ENCODE assay signal across 9 mouse cellular contexts in the genomic region with DNA sequence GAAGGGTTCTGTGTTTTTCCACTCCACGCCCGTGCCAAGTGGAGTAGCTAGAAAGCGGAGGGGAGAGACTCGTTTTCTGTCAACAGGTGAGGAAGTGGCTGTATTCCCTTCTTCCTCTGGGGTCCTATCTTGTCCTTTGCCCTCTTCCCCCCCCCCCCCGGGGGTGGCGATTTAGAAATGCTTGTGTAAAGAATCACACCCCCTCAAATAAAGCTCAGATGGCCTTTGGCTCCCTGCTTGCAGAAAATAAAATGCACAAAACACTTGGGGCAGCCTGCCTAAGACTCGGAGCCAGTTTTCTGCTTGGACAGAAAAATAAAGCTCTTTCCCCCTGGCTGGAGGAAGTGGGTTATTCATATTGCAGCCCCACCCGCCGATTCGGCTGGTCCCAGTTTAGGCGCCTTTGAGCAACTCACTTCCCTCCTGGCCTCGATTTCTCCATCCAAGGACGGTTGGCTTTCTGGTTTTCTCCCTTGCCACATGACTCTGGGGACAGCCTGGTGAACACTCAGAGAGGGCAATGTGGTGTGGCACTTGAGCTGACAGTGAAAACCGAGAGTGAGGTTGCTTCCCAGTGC. TPM values are rescaled to one million over a fixed set of nuclear protein-coding genes. Genes with fewer than 3 reads are reported as not detected.
DNase-seq lines count a peak whose midpoint lies in the region; ATAC-seq and TF ChIP-seq lines count a peak whose summit lies in the region.
"Had no signal": no experiment of that assay in that cellular context is flagged by ENCODE, and none has a peak within 500 bp of the region (broad histone marks: within the 10 kb centered on the region; RNA-seq: fewer than 3 reads in every experiment).

No protein-coding gene starts in this region.

- WGBS in embryonic facial prominence, embryonic 12.5 days: 37% methylated on average over 14 of the region's 14 CpGs
- 19% methylated on average over 11 of the region's 14 CpGs for WGBS in limb, embryonic 15.5 days
- 35% methylated on average over 14 of the region's 14 CpGs for WGBS in midbrain, postnatal 0 days

- peak overlapping the region; percentile 63 for H3K4me2 ChIP-seq in embryonic facial prominence, embryonic 12.5 days (replicated peaks)
- H3K4me2 ChIP-seq in limb, embryonic 15.5 days: peak overlapping the region; percentile 66
- H3K4me2 ChIP-seq in midbrain, postnatal 0 days (ENCODE audit: low read depth, low read length, poor library complexity, severe bottlenecking): peak overlapping the region; percentile 67

- peak overlapping the region; percentile 92 for H3K27ac ChIP-seq in gastrocnemius, adult 2 months
- H3K27ac ChIP-seq in embryonic facial prominence, embryonic 12.5 days: no peak overlapping the region
- H3K27ac ChIP-seq in limb, embryonic 15.5 days: peak overlapping the region; percentile 1; the same call in 1 of the 2 replicates
- H3K27ac ChIP-seq in midbrain, postnatal 0 days (ENCODE audit: low read depth, low read length): no peak overlapping the region

- H3K4me1 ChIP-seq in embryonic facial prominence, embryonic 12.5 days: peaks cover 18% of the 10 kb centered on the region
- peaks cover 55% of the 10 kb centered on the region for H3K4me1 ChIP-seq in limb, embryonic 15.5 days
- no peaks in the 10 kb centered on the region for H3K4me1 ChIP-seq in midbrain, postnatal 0 days (ENCODE audit: insufficient read depth, low read length)

- intact Hi-C loops in gastrocnemius, adult 2 months (cut with DNase I): loop anchor here (5.0 kb wide), 1 partner anchor 76 kb away; the partner anchor contains the start of genes Iqcd and Tpcn1
- intact Hi-C loops in heart, postnatal 10 days (cut with DNase I): no loop called here

- H3K9me3 ChIP-seq in embryonic facial prominence, embryonic 12.5 days: no peaks in the 10 kb centered on the region
- H3K9me3 ChIP-seq in limb, embryonic 15.5 days: no peaks in the 10 kb centered on the region
- no peaks in the 10 kb centered on the region for H3K9me3 ChIP-seq in midbrain, postnatal 0 days (ENCODE audit: low read length)

- TF ChIP-seq CTCF in gastrocnemius, adult 2 months (IDR thresholded peaks at IDR 0.05): no peak
- TF ChIP-seq CTCF in midbrain, postnatal 0 days (IDR thresholded peaks at IDR 0.05): no peak

- H3K4me3 ChIP-seq in gastrocnemius, adult 2 months: peak overlapping the region; percentile 93
- peak overlapping the region; percentile 45 for H3K4me3 ChIP-seq in embryonic facial prominence, embryonic 12.5 days
- peak overlapping the region; percentile 55 for H3K4me3 ChIP-seq in limb, embryonic 15.5 days
- H3K4me3 ChIP-seq in midbrain, postnatal 0 days (ENCODE audit: low read depth, low read length): peak overlapping the region; percentile 42; the same call in 1 of the 2 replicates

- ATAC-seq in embryonic facial prominence, embryonic 12.5 days (ENCODE audit: insufficient number of reproducible peaks, insufficient read depth, low FRiP score, low TSS enrichment): no peak
- ATAC-seq in limb, embryonic 15.5 days (ENCODE audit: insufficient number of reproducible peaks, low FRiP score, low TSS enrichment, low read depth): no peak
- no peak for ATAC-seq in midbrain, postnatal 0 days (ENCODE audit: low FRiP score)

- DNase-seq in gastrocnemius, adult 2 months: peak; percentile 72
- DNase-seq in gastrocnemius, adult 8-10 months (ENCODE audit: low spot score in 2 of 2): no peak
- DNase-seq in heart, postnatal 10 days: peak; percentile 53 to 58
- no peak for DNase-seq in midbrain, postnatal 0 days (ENCODE audit: low spot score)
- no peak for DNase-seq in ovary, adult 18-20 months (ENCODE audit: low spot score)
- no peak for DNase-seq in left cerebral cortex, adult 9 months (ENCODE audit: low spot score in 2 of 2)

- no peaks in the 10 kb centered on the region for H3K36me3 ChIP-seq in embryonic facial prominence, embryonic 12.5 days
- no peaks in the 10 kb centered on the region for H3K36me3 ChIP-seq in limb, embryonic 15.5 days
- no peaks in the 10 kb centered on the region for H3K36me3 ChIP-seq in midbrain, postnatal 0 days (ENCODE audit: insufficient read depth, low read length)

- H3K9ac ChIP-seq in embryonic facial prominence, embryonic 12.5 days: peak overlapping the region; percentile 0; the same call in 1 of the 2 replicates
- H3K9ac ChIP-seq in limb, embryonic 15.5 days: no peak overlapping the region
- H3K9ac ChIP-seq in midbrain, postnatal 0 days (replicated peaks; ENCODE audit: low read length, poor library complexity, severe bottlenecking): no peak overlapping the region

- H3K27me3 ChIP-seq in embryonic facial prominence, embryonic 12.5 days: peaks cover 3% of the 10 kb centered on the region; the same call in 1 of the 2 replicates
- H3K27me3 ChIP-seq in limb, embryonic 15.5 days: no peaks in the 10 kb centered on the region
- peaks cover 5% of the 10 kb centered on the region; the same call in 1 of the 2 replicates for H3K27me3 ChIP-seq in midbrain, postnatal 0 days (ENCODE audit: insufficient read depth, low read length)
- H3K27me3 ChIP-seq: Patski had no signal

RNA-seq across cellular contexts. Expression of gene Slc8b1, which starts 0.8 kb away (rescaled TPM):
- 10 to 100 TPM in 1 of 2 experiments, 1 to 10 TPM in 1; 8.1 to 10.5 TPM for total RNA-seq in gastrocnemius, adult 2 months (2021)
- total RNA-seq in gastrocnemius, adult 8-10 months (2022): 10 to 100 TPM in 1 of 4 experiments, 1 to 10 TPM in 3; 6.0 to 10.7 (median 6.5) TPM
- polyA plus RNA-seq in embryonic facial prominence, embryonic 12.5 days (2016; fragmentation: Nextera tagmentation; extraction: Ambion mirVana): 5.4 and 6.4 TPM in 2 replicates
- 10 to 100 TPM in 1 of 2 experiments, 1 to 10 TPM in 1; 8.3 to 12.6 TPM for total RNA-seq in heart, postnatal 10 days (2021)
- polyA plus RNA-seq in limb, embryonic 15.5 days (2015; fragmentation: Nextera tagmentation; extraction: Ambion mirVana): 12.0 and 13.4 TPM in 2 replicates
- total RNA-seq in midbrain, postnatal 0 days (2014; rRNA removed): 1.9 and 2.1 TPM in 2 replicates
- polyA plus RNA-seq in midbrain, postnatal 0 days (2015; fragmentation: Nextera tagmentation; extraction: Ambion mirVana): 2.5 and 2.7 TPM in 2 replicates

RNA-seq across cellular contexts. Expression of gene Plbd2, which starts 8.3 kb away (rescaled TPM):
- 10 to 100 TPM; 33.7 to 47.8 TPM for total RNA-seq in gastrocnemius, adult 2 months (2021)
- total RNA-seq in gastrocnemius, adult 8-10 months (2022): 10 to 100 TPM; 40.5 to 44.7 (median 42.1) TPM
- polyA plus RNA-seq in embryonic facial prominence, embryonic 12.5 days (2016; fragmentation: Nextera tagmentation; extraction: Ambion mirVana): 52.4 and 52.5 TPM in 2 replicates
- 10 to 100 TPM; 45.6 to 45.8 TPM for total RNA-seq in heart, postnatal 10 days (2021)
- polyA plus RNA-seq in limb, embryonic 15.5 days (2015; fragmentation: Nextera tagmentation; extraction: Ambion mirVana): 58.9 and 63.4 TPM in 2 replicates
- total RNA-seq in midbrain, postnatal 0 days (2014; rRNA removed): 26.7 and 27.9 TPM in 2 replicates
- 49.9 and 52.9 TPM in 2 replicates for polyA plus RNA-seq in midbrain, postnatal 0 days (2015; fragmentation: Nextera tagmentation; extraction: Ambion mirVana)

RNA-seq across cellular contexts. Expression of gene Sds, which starts 35.4 kb away (rescaled TPM):
- under 1 TPM; 0.26 to 0.70 TPM for total RNA-seq in gastrocnemius, adult 2 months (2021)
- total RNA-seq in gastrocnemius, adult 8-10 months (2022): under 1 TPM; 0.45 to 0.99 (median 0.60) TPM
- polyA plus RNA-seq in embryonic facial prominence, embryonic 12.5 days (2016; fragmentation: Nextera tagmentation; extraction: Ambion mirVana): not detected in 2 replicates
- total RNA-seq in heart, postnatal 10 days (2021): not detected
- polyA plus RNA-seq in limb, embryonic 15.5 days (2015; fragmentation: Nextera tagmentation; extraction: Ambion mirVana): 0.24 TPM in 1 of 2 replicates, not detected in the other
- not detected in 2 replicates for total RNA-seq in midbrain, postnatal 0 days (2014; rRNA removed)
- polyA plus RNA-seq in midbrain, postnatal 0 days (2015; fragmentation: Nextera tagmentation; extraction: Ambion mirVana): 0.17 and 0.23 TPM in 2 replicates

RNA-seq across cellular contexts. Expression of gene Sdsl, which starts 39.1 kb away (rescaled TPM):
- total RNA-seq in gastrocnemius, adult 2 months (2021): 1 to 10 TPM in 1 of 2 experiments, under 1 TPM in 1; 0.41 to 1.1 TPM
- total RNA-seq in gastrocnemius, adult 8-10 months (2022): under 1 TPM; 0.32 to 0.73 (median 0.66) TPM
- polyA plus RNA-seq in embryonic facial prominence, embryonic 12.5 days (2016; fragmentation: Nextera tagmentation; extraction: Ambion mirVana): 3.5 and 4.4 TPM in 2 replicates
- total RNA-seq in heart, postnatal 10 days (2021): 10 to 100 TPM in 1 of 2 experiments, 1 to 10 TPM in 1; 9.1 to 11.2 TPM
- 0.57 and 0.95 TPM in 2 replicates for polyA plus RNA-seq in limb, embryonic 15.5 days (2015; fragmentation: Nextera tagmentation; extraction: Ambion mirVana)
- 3.4 and 4.4 TPM in 2 replicates for total RNA-seq in midbrain, postnatal 0 days (2014; rRNA removed)
- 5.8 and 6.0 TPM in 2 replicates for polyA plus RNA-seq in midbrain, postnatal 0 days (2015; fragmentation: Nextera tagmentation; extraction: Ambion mirVana)

Comparison
In these comparisons a context has a peak if more than half of its experiments do, and no peak if none do; other contexts are left out.
1. DNase-seq: peak in gastrocnemius, adult 2 months (single experiment) and heart, postnatal 10 days (2 of 2); none in gastrocnemius, adult 8-10 months (0 of 2), midbrain, postnatal 0 days (single experiment), ovary, adult 18-20 months (single experiment) and left cerebral cortex, adult 9 months (0 of 2).
2. H3K27ac ChIP-seq: peak in gastrocnemius, adult 2 months (single experiment) and limb, embryonic 15.5 days (single experiment); none in embryonic facial prominence, embryonic 12.5 days (single experiment) and midbrain, postnatal 0 days (single experiment).
3. H3K4me3 ChIP-seq: peak in every context shown above with its lines; median percentile 93 in gastrocnemius, adult 2 months; 55 in limb, embryonic 15.5 days; 45 in embryonic facial prominence, embryonic 12.5 days; 42 in midbrain, postnatal 0 days.
4. Peak in every context shown above with its lines, with median percentiles within 50 percentile points of each other: H3K4me2 ChIP-seq.